Mouse (Mus musculus): ENCODE measurements around the gene Timmdc1. TPM values are rescaled to one million over a fixed set of nuclear protein-coding genes. Genes with fewer than 3 reads are reported as not detected.

Gene Timmdc1
- polyA plus RNA-seq (2014; fragmentation: Illumina TruSeq; extraction: RNeasy Lipid Tissue Mini Kit (QIAGEN cat#74804); ENCODE audit: low read depth, low replicate concordance): 21.6 TPM

GRCm38 (mm10) chr16:38522129-38523084 lies at the start of gene Timmdc1:
TSS of gene Timmdc1 (minus strand) at chr16:38522663.

GRCm38 (mm10) chr16:38558221-38558748 lies 35.8 kb upstream of the Timmdc1 start, which contains the start of gene Tmem39a:
TSS of gene Tmem39a (plus strand) at chr16:38558698.

GRCm38 (mm10) chr16:38549479-38550396 lies 27.3 kb upstream of the Timmdc1 start, which contains the start of gene Poglut1:
TSS of gene Poglut1 (minus strand) at chr16:38550258.

GRCm38 (mm10) chr16:38455511-38456418 lies 66.7 kb downstream of the Timmdc1 start, which contains the start of gene Cd80:
TSS of gene Cd80 (plus strand) at chr16:38455561.

GRCm38 (mm10) chr16:38452442-38453202 lies 69.8 kb downstream of the Timmdc1 start, which contains the start of gene Adprh:
TSS of gene Adprh (minus strand) at chr16:38452703.

Other genes with a start within 250 kb of the Timmdc1 start
- gene Nr1i2, start 227.8 kb downstream of the Timmdc1 start, polyA plus RNA-seq (2014; fragmentation: Illumina TruSeq; extraction: RNeasy Lipid Tissue Mini Kit (QIAGEN cat#74804); ENCODE audit: low read depth, low replicate concordance): not detected
- gene Maats1, start 180.5 kb downstream of the Timmdc1 start, polyA plus RNA-seq (2014; fragmentation: Illumina TruSeq; extraction: RNeasy Lipid Tissue Mini Kit (QIAGEN cat#74804); ENCODE audit: low read depth, low replicate concordance): 0.17 TPM
- gene Cox17, start 175.7 kb downstream of the Timmdc1 start, polyA plus RNA-seq (2014; fragmentation: Illumina TruSeq; extraction: RNeasy Lipid Tissue Mini Kit (QIAGEN cat#74804); ENCODE audit: low read depth, low replicate concordance): 150 TPM
- gene Gm21987, start 175.6 kb downstream of the Timmdc1 start, polyA plus RNA-seq (2014; fragmentation: Illumina TruSeq; extraction: RNeasy Lipid Tissue Mini Kit (QIAGEN cat#74804); ENCODE audit: low read depth, low replicate concordance): not detected
- not detected for gene Popdc2, start 160.5 kb downstream of the Timmdc1 start, polyA plus RNA-seq (2014; fragmentation: Illumina TruSeq; extraction: RNeasy Lipid Tissue Mini Kit (QIAGEN cat#74804); ENCODE audit: low read depth, low replicate concordance)
- 10.7 TPM for gene Pla1a, start 89.5 kb downstream of the Timmdc1 start, polyA plus RNA-seq (2014; fragmentation: Illumina TruSeq; extraction: RNeasy Lipid Tissue Mini Kit (QIAGEN cat#74804); ENCODE audit: low read depth, low replicate concordance)
- gene Adprh, start 70.0 kb downstream of the Timmdc1 start, polyA plus RNA-seq (2014; fragmentation: Illumina TruSeq; extraction: RNeasy Lipid Tissue Mini Kit (QIAGEN cat#74804); ENCODE audit: low read depth, low replicate concordance): 21.2 TPM
- gene Cd80, start 67.1 kb downstream of the Timmdc1 start, polyA plus RNA-seq (2014; fragmentation: Illumina TruSeq; extraction: RNeasy Lipid Tissue Mini Kit (QIAGEN cat#74804); ENCODE audit: low read depth, low replicate concordance): 0.58 TPM
- gene Poglut1, start 27.6 kb upstream of the Timmdc1 start, polyA plus RNA-seq (2014; fragmentation: Illumina TruSeq; extraction: RNeasy Lipid Tissue Mini Kit (QIAGEN cat#74804); ENCODE audit: low read depth, low replicate concordance): 70.3 TPM
- 57.7 TPM for gene Tmem39a, start 36.0 kb upstream of the Timmdc1 start, polyA plus RNA-seq (2014; fragmentation: Illumina TruSeq; extraction: RNeasy Lipid Tissue Mini Kit (QIAGEN cat#74804); ENCODE audit: low read depth, low replicate concordance)
- gene Arhgap31, start 190.6 kb upstream of the Timmdc1 start, polyA plus RNA-seq (2014; fragmentation: Illumina TruSeq; extraction: RNeasy Lipid Tissue Mini Kit (QIAGEN cat#74804); ENCODE audit: low read depth, low replicate concordance): 14.2 TPM
- gene B4galt4, start 219.6 kb upstream of the Timmdc1 start, polyA plus RNA-seq (2014; fragmentation: Illumina TruSeq; extraction: RNeasy Lipid Tissue Mini Kit (QIAGEN cat#74804); ENCODE audit: low read depth, low replicate concordance): 23.0 TPM

All from adrenal gland, adult 10 weeks (tissue).